Mouse (Mus musculus) bone marrow, adult 2 months (tissue): ENCODE results near the gene Plcxd3.

ENCODE experiments used
- CTCF ChIP-seq: fragments of 200-500 bp; IDR thresholded peaks from 2 replicates; pipeline ENCODE4 v1.5.1; 2011; ENCODE audit warnings: low read length, control low read depth; ENCODE audit not compliant: control insufficient read depth, insufficient read depth
- POLR2A ChIP-seq: fragments of 200-500 bp; IDR thresholded peaks from 2 replicates; pipeline ENCODE4 v1.6.1; 2011; ENCODE audit warnings: low read depth, mild to moderate bottlenecking, control low read depth, low read length, borderline replicate concordance; ENCODE audit not compliant: control insufficient read depth

GRCm38 (mm10) chr15:4559121-4559520, 183.8 kb downstream of the Plcxd3 start:
- TF ChIP-seq CTCF (no peak), POLR2A (no peak)
